Mouse (Mus musculus): Measurements from ENCODE around the gene Clock.

The Clock gene

DNA sequence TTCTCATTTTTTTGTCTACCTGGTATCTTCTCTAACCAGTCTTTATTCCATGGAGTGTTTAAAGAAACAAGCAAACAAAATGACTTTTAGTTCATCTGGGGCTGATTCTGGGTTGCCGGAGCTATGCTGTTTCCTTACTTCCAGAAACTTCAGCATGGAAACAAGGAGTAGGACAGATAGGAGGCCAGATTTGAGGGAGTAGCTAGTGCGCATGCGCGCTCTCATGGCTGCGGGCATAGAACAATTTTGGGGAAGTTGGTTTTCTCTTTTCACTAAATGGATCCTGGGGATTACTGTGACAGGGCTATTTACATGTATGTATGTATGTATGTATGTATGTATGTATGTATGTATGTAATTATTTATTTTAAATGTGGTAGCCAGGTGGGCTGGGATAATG is 125.4 kb downstream of the Clock start:
- no peak for DNase-seq (ENCODE audit: low read depth)

DNA sequence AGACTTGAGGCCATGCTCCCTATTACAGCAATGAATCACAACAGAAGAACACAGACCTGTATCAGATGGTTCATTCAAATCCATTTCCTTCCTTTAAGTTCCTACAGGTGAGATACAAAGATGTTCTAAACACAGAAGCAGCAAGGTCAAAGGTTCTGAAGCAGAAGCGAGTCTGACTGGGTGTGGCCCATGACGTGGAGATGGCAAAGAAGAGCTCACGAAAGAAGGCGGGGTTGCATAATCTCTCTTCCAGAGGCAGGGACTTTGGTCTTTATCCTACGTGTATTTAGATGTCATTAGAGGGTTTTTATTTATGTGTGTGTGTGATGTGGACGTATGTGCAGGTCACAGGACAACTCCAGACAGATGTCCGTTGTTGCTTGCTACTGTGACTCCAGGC is 126.9 kb downstream of the Clock start:
- no peak for DNase-seq (ENCODE audit: low read depth)

GRCm38 (mm10) chr5:76176841-76177240 is 127.8 kb downstream of the Clock start:
- DNase-seq (ENCODE audit: low read depth): no peak

DNA sequence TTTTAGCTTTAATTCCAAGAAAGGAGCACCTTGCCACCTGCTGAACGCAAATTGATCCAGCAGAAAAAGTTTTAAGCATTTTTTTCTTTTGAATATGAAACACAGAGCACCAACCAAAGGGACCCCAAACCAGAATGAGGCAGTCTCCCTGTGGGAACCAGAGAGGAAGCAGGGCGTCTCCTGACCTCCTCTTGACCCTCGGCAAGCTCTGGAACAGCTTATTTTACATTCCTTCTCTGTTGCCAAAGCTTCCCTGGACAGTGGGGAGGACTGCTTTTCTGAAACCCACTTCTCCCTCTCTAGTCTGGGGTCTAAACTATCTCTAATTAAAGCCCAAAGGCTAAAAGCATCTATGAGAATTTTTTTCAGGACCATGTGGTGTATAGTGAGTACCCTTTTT is 128.2 kb downstream of the Clock start:
- no peak for DNase-seq (ENCODE audit: low read depth)

DNA sequence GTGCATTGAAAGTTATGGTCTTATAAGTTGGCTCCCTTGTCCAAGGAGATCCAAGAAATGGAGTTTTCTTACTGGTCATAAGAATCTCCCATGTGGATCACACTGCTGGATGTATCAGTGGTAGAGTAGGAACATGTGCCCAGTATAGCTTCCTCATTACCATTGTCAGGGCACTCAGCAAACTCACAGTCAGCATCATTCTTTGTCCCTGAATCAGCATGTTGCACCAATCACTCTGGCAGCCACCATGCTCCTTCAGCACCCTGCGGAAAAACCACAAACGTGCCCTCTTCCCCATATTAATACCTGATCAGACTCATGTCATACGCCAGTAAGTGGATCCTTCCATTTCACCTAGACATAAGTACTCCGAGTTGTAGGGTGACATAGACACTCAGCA is 129.5 kb downstream of the Clock start:
- DNase-seq (ENCODE audit: low read depth): no peak

- DNase-seq (ENCODE audit: low read depth): no peak
Observed at GRCm38 (mm10) chr5:76171039-76171438, 133.6 kb downstream of the Clock start.

GRCm38 (mm10) chr5:76170522-76170921 is 134.1 kb downstream of the Clock start:
- no peak for DNase-seq (ENCODE audit: low read depth)

DNA sequence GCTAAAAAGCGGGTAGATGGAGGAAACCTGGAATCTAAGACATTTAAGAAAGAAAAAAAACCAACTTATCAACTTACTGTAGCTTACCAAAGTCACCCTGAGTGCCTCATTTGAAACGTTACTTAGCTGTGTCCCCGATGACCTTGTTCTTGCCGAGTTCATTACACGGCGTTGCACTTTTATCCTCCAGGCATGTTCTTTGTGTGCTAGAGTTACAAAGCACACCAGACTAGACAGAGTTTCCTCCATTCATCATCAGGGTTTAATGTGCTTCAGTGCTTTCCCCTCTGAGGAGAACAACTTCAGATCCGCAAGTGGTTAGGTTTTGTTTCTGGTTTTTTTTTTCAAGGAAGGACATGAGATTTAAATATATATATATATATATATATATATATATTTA is 139.8 kb downstream of the Clock start:
- no peak for DNase-seq (ENCODE audit: low read depth)

GRCm38 (mm10) chr5:76163828-76164390 is 140.7 kb downstream of the Clock start:
- DNase-seq (ENCODE audit: low read depth): no peak

GRCm38 (mm10) chr5:76162926-76163325 is 141.7 kb downstream of the Clock start:
- no peak for DNase-seq (ENCODE audit: low read depth)

GRCm38 (mm10) chr5:76161491-76161890 is 143.1 kb downstream of the Clock start:
- DNase-seq (ENCODE audit: low read depth): no peak

DNA sequence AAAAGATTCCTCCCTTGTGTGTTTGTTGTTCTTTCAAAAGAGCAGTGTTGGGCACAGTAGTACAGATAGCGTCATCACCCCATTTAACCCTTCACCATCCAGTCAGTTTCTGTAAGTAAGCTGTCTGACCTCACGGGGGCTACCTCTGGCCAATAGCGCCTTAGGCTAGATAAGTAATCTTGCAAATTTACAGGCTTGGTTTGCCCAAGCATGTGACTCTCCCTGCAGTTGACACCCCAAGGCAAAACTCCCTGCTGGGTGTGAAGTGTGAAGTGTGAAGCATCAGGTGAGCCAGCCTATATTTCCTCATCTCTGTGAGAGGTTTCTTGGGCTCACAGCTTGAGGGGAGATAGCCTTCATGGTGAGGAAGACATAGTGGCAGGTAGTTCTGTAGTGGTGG is 144.5 kb downstream of the Clock start:
- DNase-seq (ENCODE audit: low read depth): no peak

Measured in c-Kit-positive CD71-positive TER-119-negative erythroid progenitor cells, embryonic 14.5 days (primary cell).